Mouse (Mus musculus): ENCODE measurements around the gene Cacng5.

Gene Cacng5

GRCm38 (mm10) chr11:107876840-107877239 is 38.0 kb downstream of the Cacng5 start:
- DNase-seq (ENCODE audit: low spot score) = peak; percentile 24

- DNase-seq (ENCODE audit: low spot score) = peak; percentile 38
Measured at GRCm38 (mm10) chr11:107875861-107876494, 38.9 kb downstream of the Cacng5 start.

GRCm38 (mm10) chr11:107872743-107873142 is 42.1 kb downstream of the Cacng5 start:
- DNase-seq (ENCODE audit: low spot score) = no peak

GRCm38 (mm10) chr11:107867509-107867908 is 47.3 kb downstream of the Cacng5 start:
- DNase-seq (ENCODE audit: low spot score) = peak; percentile 65

- peak; percentile 85 for DNase-seq (ENCODE audit: low spot score)
Measured at GRCm38 (mm10) chr11:107865128-107865527, 49.7 kb downstream of the Cacng5 start.

DNA sequence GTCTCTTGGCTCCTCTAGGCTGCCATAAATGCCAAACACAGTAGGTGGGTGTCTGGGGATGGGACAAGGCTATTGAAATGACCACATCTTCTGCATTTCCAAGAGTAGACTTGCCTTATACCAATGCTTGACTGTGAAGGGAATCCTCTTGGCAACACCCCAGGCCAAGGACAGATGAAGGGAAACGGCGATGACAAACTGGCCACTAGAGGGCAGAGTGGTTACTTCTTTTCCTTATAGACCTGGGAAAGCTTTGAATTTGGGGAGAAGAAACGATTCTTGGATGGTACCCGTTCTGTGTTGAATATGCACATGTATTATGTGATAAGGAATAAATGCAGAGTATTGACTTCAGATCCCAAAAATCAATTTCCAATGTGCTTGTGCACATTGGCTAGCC is 50.8 kb downstream of the Cacng5 start:
- peak; percentile 89 for DNase-seq (ENCODE audit: low spot score)

DNA sequence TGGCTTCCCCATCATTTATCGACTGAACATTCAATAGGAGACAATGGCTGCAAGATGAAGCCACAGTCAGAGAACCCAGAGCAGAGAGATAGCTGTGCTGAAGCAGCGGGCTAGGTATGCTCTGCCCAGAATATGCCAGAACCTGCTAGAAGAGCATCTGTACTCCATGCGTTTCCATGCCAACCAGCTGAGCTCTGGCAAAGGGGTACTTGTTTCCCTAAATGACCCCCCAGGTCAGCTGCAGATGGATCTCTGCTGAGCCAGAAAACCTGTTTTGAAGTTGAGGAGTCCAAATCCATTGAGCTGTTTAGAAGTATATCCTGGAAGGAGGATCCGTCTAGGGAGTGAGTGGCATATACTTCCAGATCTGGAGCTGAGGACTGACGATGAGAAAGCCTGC is 53.1 kb downstream of the Cacng5 start:
- no peak for DNase-seq (ENCODE audit: low spot score)

DNA sequence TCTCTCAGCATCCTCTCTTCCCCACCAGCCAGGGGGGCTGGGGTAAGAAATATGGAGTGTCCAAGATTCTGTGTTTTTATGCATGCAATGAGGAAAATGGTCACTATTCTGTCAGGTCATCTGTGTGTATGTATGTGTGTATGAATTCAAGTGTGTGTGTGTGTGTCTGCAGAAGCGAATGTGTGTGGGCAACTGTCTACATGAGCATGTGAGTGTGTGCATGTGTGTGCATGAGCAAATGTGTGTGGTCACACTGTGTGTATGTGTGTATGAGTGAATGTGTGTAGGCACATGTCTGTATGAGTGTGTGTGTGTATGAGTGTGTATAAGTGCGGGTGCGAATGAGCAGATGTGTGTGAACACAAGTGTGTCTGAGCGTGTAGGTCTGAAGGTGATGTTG is 55.0 kb downstream of the Cacng5 start:
- no peak for DNase-seq (ENCODE audit: low spot score)

- DNase-seq (ENCODE audit: low spot score) = peak; percentile 59
Measured at GRCm38 (mm10) chr11:107859288-107859687, 55.6 kb downstream of the Cacng5 start.

GRCm38 (mm10) chr11:107853088-107853487 is 61.8 kb downstream of the Cacng5 start:
- peak; percentile 79 for DNase-seq (ENCODE audit: low spot score)

DNA sequence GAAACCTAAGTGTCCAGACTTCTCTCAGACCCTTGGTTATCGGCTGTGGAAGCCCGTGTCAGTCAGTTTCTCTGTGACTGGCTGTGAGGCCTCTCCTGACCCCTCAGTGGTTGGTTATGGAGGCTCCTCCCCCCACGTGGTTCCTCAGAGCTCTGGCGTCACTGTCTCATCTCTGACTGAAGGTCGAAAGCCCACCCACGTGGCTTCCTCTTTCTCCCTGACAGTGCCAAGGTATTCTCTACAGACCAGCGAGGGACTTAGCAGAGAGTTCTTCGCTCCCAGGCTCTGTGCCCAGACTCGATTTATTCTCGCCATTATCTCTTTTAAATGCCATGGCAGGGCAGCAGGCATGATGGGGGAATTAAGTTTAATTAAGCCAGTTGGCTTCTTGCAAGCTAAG is 65.2 kb downstream of the Cacng5 start:
- DNase-seq (ENCODE audit: low spot score) = no peak

DNA sequence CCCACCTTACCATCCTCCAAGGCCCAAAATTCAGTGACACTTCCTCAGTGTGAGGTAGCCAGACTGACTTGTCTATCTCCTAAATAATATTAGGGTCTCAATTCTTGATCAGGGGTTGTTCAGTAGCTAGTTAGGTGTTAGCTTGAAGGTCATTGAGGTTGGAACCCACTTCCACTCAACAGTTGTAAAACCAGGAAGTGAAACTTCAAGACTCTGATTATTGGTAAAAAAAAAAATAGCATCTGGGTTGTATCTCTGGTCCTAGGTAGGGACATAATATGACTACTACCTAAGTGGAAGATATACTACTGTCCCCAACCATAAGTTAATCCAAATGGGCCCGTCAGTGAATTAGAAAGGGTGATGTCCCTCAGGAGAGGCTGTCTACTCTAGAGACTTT is 70.7 kb downstream of the Cacng5 start:
- no peak for DNase-seq (ENCODE audit: low spot score)

- DNase-seq (ENCODE audit: low spot score) = no peak
Measured at GRCm38 (mm10) chr11:107833351-107834040, 81.4 kb downstream of the Cacng5 start.

Measured in layer of hippocampus, adult 11-12 months (tissue).